Mouse (Mus musculus): ENCODE data around the gene Xrn2. TPM values are rescaled to one million over a fixed set of nuclear protein-coding genes. Genes with fewer than 3 reads are reported as not detected.

Gene Xrn2
- 31.6 and 33.9 TPM in 2 replicates for polyA plus RNA-seq (2021; fragmentation: Nextera tagmentation)
- long read RNA-seq, experiment 1, transcript Xrn2-201 (30 exons, 3,434 nt), result major isoform, 6 of 107 reads
- long read RNA-seq, experiment 1, partial matches to known transcripts, result 87 of 107 reads
- long read RNA-seq, experiment 1, other reads (novel, unspliced or antisense), result 14 of 107 reads
- long read RNA-seq, experiment 2, transcript Xrn2-201 (30 exons, 3,434 nt), result major isoform, 191 of 305 reads
- long read RNA-seq, experiment 2, partial matches to known transcripts, result 54 of 305 reads
- long read RNA-seq, experiment 2, other reads (novel, unspliced or antisense), result 60 of 305 reads

GRCm38 (mm10) chr2:147012623-147013184 is at the start of gene Xrn2:
Gene Xrn2, plus strand, starts transcription at chr2:147012996.

GRCm38 (mm10) chr2:147085072-147085870 is 72.5 kb downstream of the Xrn2 start, which contains the start of gene Nkx2-4:
Gene Nkx2-4, minus strand, starts transcription at chr2:147085445.

Other genes with a start within 250 kb of the Xrn2 start
- gene Kiz, start 157.1 kb upstream of the Xrn2 start, polyA plus RNA-seq (2021; fragmentation: Nextera tagmentation), result 23.4 and 28.6 TPM in 2 replicates
- gene Nkx2-4, start 72.4 kb downstream of the Xrn2 start, polyA plus RNA-seq (2021; fragmentation: Nextera tagmentation), result not detected in 2 replicates
- gene Nkx2-2, start 181.2 kb downstream of the Xrn2 start, polyA plus RNA-seq (2021; fragmentation: Nextera tagmentation), result 1.6 and 2.8 TPM in 2 replicates